Mouse (Mus musculus) stomach, embryonic 14.5 days (tissue): ENCODE measurements around the gene Tbc1d20. TPM values are rescaled to one million over a fixed set of nuclear protein-coding genes. Genes with fewer than 3 reads are reported as not detected.

Experiments used
- ATAC-seq: fragments of 200-750 bp; cut with Nextera tagmentation; 2 replicates; pipeline ENCODE4 v1.8.0; 2017; ENCODE audit warnings: low read depth, moderate TSS enrichment; ENCODE audit not compliant: insufficient number of reproducible peaks, insufficient read depth, low FRiP score
- H3K27ac ChIP-seq: fragments of 300-500 bp; sonication (generic); 2 replicates; pipeline ENCODE4 v1.5.1; 2014; ENCODE audit warnings: mild to moderate bottlenecking, low read length, moderate library complexity, mixed read lengths
- H3K27me3 ChIP-seq: fragments of 300-500 bp; sonication (generic); 2 replicates; pipeline ENCODE4 v1.6.1; 2014; ENCODE audit warnings: low read length, control low read depth, mixed read lengths; ENCODE audit not compliant: control insufficient read depth, insufficient read depth
- H3K36me3 ChIP-seq: fragments of 300-500 bp; sonication (generic); 2 replicates; pipeline ENCODE4 v1.6.1; 2014; ENCODE audit warnings: mild to moderate bottlenecking, control low read depth, low read length, moderate library complexity, mixed read lengths; ENCODE audit not compliant: control insufficient read depth, insufficient read depth
- H3K4me1 ChIP-seq: fragments of 300-500 bp; sonication (generic); 2 replicates; pipeline ENCODE4 v1.6.1; 2014; ENCODE audit warnings: low read length, control low read depth, mixed read lengths; ENCODE audit not compliant: control insufficient read depth, insufficient read depth
- H3K4me2 ChIP-seq: fragments of 300-500 bp; sonication (generic); replicated peaks from 2 replicates; pipeline ENCODE4 v1.6.1; 2014; ENCODE audit warnings: low read depth, low read length, control low read depth
- H3K4me3 ChIP-seq: fragments of 300-500 bp; sonication (generic); 2 replicates; pipeline ENCODE4 v1.5.1; 2014; ENCODE audit warnings: low read depth, low read length, control low read depth
- H3K9ac ChIP-seq: fragments of 300-500 bp; sonication (generic); replicated peaks from 2 replicates; pipeline ENCODE4 v1.6.1; 2014; ENCODE audit warnings: low read depth, mild to moderate bottlenecking, control low read depth, low read length, moderate library complexity, mixed read lengths
- H3K9me3 ChIP-seq: fragments of 300-500 bp; sonication (generic); 2 replicates; pipeline ENCODE4 v1.6.1; 2016; ENCODE audit warnings: low read depth, low read length, control low read depth; ENCODE audit not compliant: control insufficient read depth
- WGBS: fragments of 180-500 bp; shearing (Covaris S2); extraction: QIAGEN DNeasy Blood & Tissue Kit; methylation state at CpG from one replicate; pipeline ENCODE4 v1.1.7; 2014; 5-methylcytosine and 5-hydroxymethylcytosine counted together
- polyA plus RNA-seq: library from polyadenylated mRNA; unstranded; fragments of >200 nt; fragmentation: Nextera tagmentation; extraction: Ambion mirVana; gene quantifications from 2 replicates; pipeline ENCODE4 v1.2.1, GENCODE M21; 2014

Gene Tbc1d20
- polyA plus RNA-seq, 1 experiment from 2014 or later = 40.0 TPM

DNA sequence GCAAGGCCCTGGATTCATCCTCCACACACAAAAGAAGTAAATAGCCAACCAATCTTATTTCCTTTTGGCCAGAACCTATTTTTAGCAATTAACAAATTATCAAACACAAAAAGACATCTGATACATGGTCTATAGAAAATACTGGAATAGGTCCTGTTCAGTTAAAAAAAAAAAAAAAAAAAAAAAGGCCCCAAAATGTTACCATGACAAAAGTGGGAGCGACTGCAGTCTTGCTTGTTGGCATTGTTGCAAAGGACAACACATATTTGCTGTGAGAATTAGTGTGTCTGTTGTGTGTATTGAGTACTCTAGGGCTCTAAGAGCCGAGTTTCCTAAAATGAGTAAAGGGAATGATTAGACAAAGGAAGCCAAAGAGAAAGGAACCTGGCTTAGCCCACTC is 1.2 kb upstream of the Tbc1d20 start:
- H3K27me3 ChIP-seq = no peaks in the 10 kb centered on the region
- no peaks in the 10 kb centered on the region for H3K9me3 ChIP-seq
- 62% methylated on average over 2 of the region's 2 CpGs for WGBS
- H3K4me1 ChIP-seq = peaks cover 6% of the 10 kb centered on the region; the same call in 1 of the 2 replicates
- no peak overlapping the region for H3K4me2 ChIP-seq
- no peaks in the 10 kb centered on the region for H3K36me3 ChIP-seq
- H3K27ac ChIP-seq = no peak overlapping the region
- ATAC-seq = no peak
- no peak overlapping the region for H3K4me3 ChIP-seq
- no peak overlapping the region for H3K9ac ChIP-seq

DNA sequence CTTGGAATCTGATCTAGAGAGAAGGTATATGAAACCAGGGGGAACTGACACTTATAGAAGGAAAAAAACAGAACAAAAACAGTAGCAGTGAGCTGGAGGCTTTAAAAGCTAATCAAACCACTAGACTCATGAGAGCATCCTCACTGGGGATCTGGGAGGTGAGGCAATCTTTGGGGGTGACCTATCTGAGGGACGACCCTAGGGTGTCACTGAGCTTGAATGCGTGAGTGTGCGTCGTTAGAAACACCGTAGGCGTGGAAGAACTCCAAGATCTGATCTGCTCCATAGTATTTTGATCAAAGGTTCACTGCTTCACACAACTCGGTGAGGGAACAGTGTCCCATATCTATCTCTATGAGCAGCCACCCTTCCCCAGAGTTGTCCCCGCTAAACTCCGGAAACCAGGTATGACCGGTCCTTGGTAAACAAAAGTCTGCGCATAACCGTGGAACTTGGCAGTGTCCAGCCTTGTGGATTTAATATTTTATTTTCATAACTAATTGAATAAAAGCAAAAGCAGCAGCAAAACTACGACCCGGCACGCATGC is 375 bp upstream of the Tbc1d20 start:
- Histone ChIP-seq H3K27me3 (no peaks in the 10 kb centered on the region), H3K36me3 (no peaks in the 10 kb centered on the region), H3K4me3 (peak overlapping the region; percentile 76), H3K9me3 (no peaks in the 10 kb centered on the region), H3K9ac (no peak overlapping the region; the same call in 1 of the 2 replicates), H3K4me1 (peaks cover 6% of the 10 kb centered on the region; the same call in 1 of the 2 replicates), H3K4me2 (peak overlapping the region; percentile 52), H3K27ac (no peak overlapping the region)
- 2% methylated on average over 15 of the region's 15 CpGs for WGBS
- ATAC-seq = peak; percentile 66

DNA sequence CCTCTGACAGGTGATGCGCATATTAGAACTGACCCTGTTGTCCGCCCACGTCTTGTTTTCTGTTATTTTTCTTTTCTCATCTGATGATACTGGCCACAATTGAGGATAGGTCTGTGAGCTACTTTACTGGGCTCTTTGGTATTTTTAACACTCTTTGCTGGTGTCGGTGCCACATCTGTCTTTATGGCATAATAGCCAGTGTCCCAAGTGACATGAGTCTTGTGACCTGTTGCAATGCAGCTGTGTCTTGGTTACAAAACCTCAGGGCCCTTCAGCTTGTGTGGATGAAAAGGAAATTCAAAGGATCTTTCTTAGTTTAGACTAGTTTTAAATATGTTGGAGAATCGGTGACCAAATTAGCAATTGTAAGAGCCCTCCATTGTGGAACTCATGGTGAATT is 913 bp downstream of the Tbc1d20 start:
- H3K4me2 ChIP-seq = peak overlapping the region; percentile 52
- H3K36me3 ChIP-seq = no peaks in the 10 kb centered on the region
- WGBS = 39% methylated on average over 5 of the region's 5 CpGs
- no peaks in the 10 kb centered on the region for H3K27me3 ChIP-seq
- no peaks in the 10 kb centered on the region for H3K9me3 ChIP-seq
- no peak overlapping the region for H3K27ac ChIP-seq
- ATAC-seq = no peak
- peak overlapping the region; percentile 78 for H3K9ac ChIP-seq
- H3K4me3 ChIP-seq = peak overlapping the region; percentile 76
- H3K4me1 ChIP-seq = peaks cover 6% of the 10 kb centered on the region; the same call in 1 of the 2 replicates

GRCm38 (mm10) chr2:152302862-152303261 is 9.2 kb downstream of the Tbc1d20 start:
- 76% methylated on average over 2 of the region's 2 CpGs for WGBS
- no peaks in the 10 kb centered on the region for H3K4me1 ChIP-seq
- no peak overlapping the region for H3K4me3 ChIP-seq
- no peaks in the 10 kb centered on the region for H3K9me3 ChIP-seq
- ATAC-seq = no peak
- no peak overlapping the region for H3K27ac ChIP-seq
- H3K4me2 ChIP-seq = no peak overlapping the region
- no peak overlapping the region for H3K9ac ChIP-seq
- no peaks in the 10 kb centered on the region for H3K27me3 ChIP-seq
- peaks cover 30% of the 10 kb centered on the region for H3K36me3 ChIP-seq

GRCm38 (mm10) chr2:152303781-152304180 is 10.2 kb downstream of the Tbc1d20 start:
- H3K9ac ChIP-seq = no peak overlapping the region
- peaks cover 40% of the 10 kb centered on the region for H3K36me3 ChIP-seq
- no peaks in the 10 kb centered on the region for H3K27me3 ChIP-seq
- ATAC-seq = no peak
- H3K4me1 ChIP-seq = no peaks in the 10 kb centered on the region
- no peak overlapping the region for H3K4me2 ChIP-seq
- no peak overlapping the region for H3K4me3 ChIP-seq
- WGBS = 55% methylated on average over 5 of the region's 5 CpGs
- H3K27ac ChIP-seq = no peak overlapping the region
- H3K9me3 ChIP-seq = no peaks in the 10 kb centered on the region

GRCm38 (mm10) chr2:152305480-152305879 is 11.9 kb downstream of the Tbc1d20 start:
- Histone ChIP-seq H3K4me2 (no peak overlapping the region), H3K9ac (no peak overlapping the region), H3K27ac (no peak overlapping the region), H3K36me3 (peaks cover 53% of the 10 kb centered on the region), H3K27me3 (no peaks in the 10 kb centered on the region), H3K4me3 (no peak overlapping the region), H3K9me3 (no peaks in the 10 kb centered on the region), H3K4me1 (no peaks in the 10 kb centered on the region)
- no peak for ATAC-seq
- WGBS = 94% methylated on average over 6 of the region's 6 CpGs

GRCm38 (mm10) chr2:152307186-152307585 is 13.6 kb downstream of the Tbc1d20 start:
- no peaks in the 10 kb centered on the region for H3K4me1 ChIP-seq
- no peak overlapping the region for H3K9ac ChIP-seq
- H3K9me3 ChIP-seq = no peaks in the 10 kb centered on the region
- H3K4me3 ChIP-seq = no peak overlapping the region
- 87% methylated on average over 3 of the region's 3 CpGs for WGBS
- no peak for ATAC-seq
- no peak overlapping the region for H3K4me2 ChIP-seq
- H3K27me3 ChIP-seq = no peaks in the 10 kb centered on the region
- H3K36me3 ChIP-seq = peaks cover 66% of the 10 kb centered on the region
- H3K27ac ChIP-seq = no peak overlapping the region

GRCm38 (mm10) chr2:152312996-152313395 is 19.4 kb downstream of the Tbc1d20 start:
- Histone ChIP-seq H3K4me3 (no peak overlapping the region), H3K9ac (no peak overlapping the region), H3K4me2 (no peak overlapping the region), H3K36me3 (peaks cover 65% of the 10 kb centered on the region), H3K27ac (no peak overlapping the region), H3K9me3 (no peaks in the 10 kb centered on the region), H3K4me1 (no peaks in the 10 kb centered on the region), H3K27me3 (no peaks in the 10 kb centered on the region)
- no peak for ATAC-seq
- 81% methylated on average over 7 of the region's 7 CpGs for WGBS

- no peak overlapping the region for H3K9ac ChIP-seq
- no peak overlapping the region for H3K4me2 ChIP-seq
- H3K36me3 ChIP-seq = peaks cover 63% of the 10 kb centered on the region
- no peak for ATAC-seq
- no peak overlapping the region for H3K4me3 ChIP-seq
- H3K27ac ChIP-seq = no peak overlapping the region
- WGBS = 85% methylated on average over 6 of the region's 6 CpGs
- no peaks in the 10 kb centered on the region for H3K4me1 ChIP-seq
- no peaks in the 10 kb centered on the region for H3K27me3 ChIP-seq
- no peaks in the 10 kb centered on the region for H3K9me3 ChIP-seq
These were observed 20.3 kb downstream of the Tbc1d20 start for GRCm38 (mm10) chr2:152313926-152314325.
